Mouse (Mus musculus) stomach, embryonic 14.5 days (tissue): ENCODE measurements around the gene Rdh16f1. TPM values are rescaled to one million over a fixed set of nuclear protein-coding genes. Genes with fewer than 3 reads are reported as not detected.
"Not testable (repeated sequence)": the region's sequence is repeated elsewhere in the genome, so short reads cannot be mapped to it uniquely, and the experiment has no call there.

Source experiments
- ATAC-seq: fragments of 200-750 bp; cut with Nextera tagmentation; 2 replicates; pipeline ENCODE4 v1.8.0; 2017; ENCODE audit warnings: low read depth, moderate TSS enrichment; ENCODE audit not compliant: insufficient number of reproducible peaks, insufficient read depth, low FRiP score
- H3K27ac ChIP-seq: fragments of 300-500 bp; sonication (generic); 2 replicates; pipeline ENCODE4 v1.5.1; 2014; ENCODE audit warnings: mild to moderate bottlenecking, low read length, moderate library complexity, mixed read lengths
- H3K27me3 ChIP-seq: fragments of 300-500 bp; sonication (generic); 2 replicates; pipeline ENCODE4 v1.6.1; 2014; ENCODE audit warnings: low read length, control low read depth, mixed read lengths; ENCODE audit not compliant: control insufficient read depth, insufficient read depth
- H3K36me3 ChIP-seq: fragments of 300-500 bp; sonication (generic); 2 replicates; pipeline ENCODE4 v1.6.1; 2014; ENCODE audit warnings: mild to moderate bottlenecking, control low read depth, low read length, moderate library complexity, mixed read lengths; ENCODE audit not compliant: control insufficient read depth, insufficient read depth
- H3K4me1 ChIP-seq: fragments of 300-500 bp; sonication (generic); 2 replicates; pipeline ENCODE4 v1.6.1; 2014; ENCODE audit warnings: low read length, control low read depth, mixed read lengths; ENCODE audit not compliant: control insufficient read depth, insufficient read depth
- H3K4me2 ChIP-seq: fragments of 300-500 bp; sonication (generic); replicated peaks from 2 replicates; pipeline ENCODE4 v1.6.1; 2014; ENCODE audit warnings: low read depth, low read length, control low read depth
- H3K4me3 ChIP-seq: fragments of 300-500 bp; sonication (generic); 2 replicates; pipeline ENCODE4 v1.5.1; 2014; ENCODE audit warnings: low read depth, low read length, control low read depth
- H3K9ac ChIP-seq: fragments of 300-500 bp; sonication (generic); replicated peaks from 2 replicates; pipeline ENCODE4 v1.6.1; 2014; ENCODE audit warnings: low read depth, mild to moderate bottlenecking, control low read depth, low read length, moderate library complexity, mixed read lengths
- H3K9me3 ChIP-seq: fragments of 300-500 bp; sonication (generic); 2 replicates; pipeline ENCODE4 v1.6.1; 2016; ENCODE audit warnings: low read depth, low read length, control low read depth; ENCODE audit not compliant: control insufficient read depth
- WGBS: fragments of 180-500 bp; shearing (Covaris S2); extraction: QIAGEN DNeasy Blood & Tissue Kit; methylation state at CpG from one replicate; pipeline ENCODE4 v1.1.7; 2014; 5-methylcytosine and 5-hydroxymethylcytosine counted together
- polyA plus RNA-seq: library from polyadenylated mRNA; unstranded; fragments of >200 nt; fragmentation: Nextera tagmentation; extraction: Ambion mirVana; gene quantifications from 2 replicates; pipeline ENCODE4 v1.2.1, GENCODE M21; 2014

Rdh16f1 gene
- polyA plus RNA-seq, 1 experiment from 2014 or later = not detected

DNA sequence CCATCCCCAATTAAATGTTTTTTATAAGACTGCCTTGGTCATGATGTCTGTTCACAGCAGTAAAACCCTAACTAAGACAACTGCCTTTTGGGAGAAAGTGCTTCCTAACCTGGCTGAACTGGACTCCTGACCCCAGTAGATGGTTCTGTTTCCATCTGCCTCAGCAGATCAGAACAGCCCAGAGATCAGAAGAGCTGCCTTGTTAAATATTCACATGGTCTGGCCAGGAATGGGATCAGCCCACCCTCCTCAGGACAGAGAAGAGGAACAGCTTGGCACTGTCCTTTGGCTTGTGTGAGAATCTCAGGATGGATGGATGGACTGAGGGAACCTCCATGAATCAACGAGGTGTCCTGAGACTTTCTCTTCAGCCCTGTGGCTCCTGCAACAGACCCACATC, 39.7 kb downstream of the Rdh16f1 start:
- Histone ChIP-seq H3K4me1 (no peaks in the 10 kb centered on the region), H3K36me3 (no peaks in the 10 kb centered on the region), H3K9ac (no peak overlapping the region), H3K4me2 (no peak overlapping the region), H3K9me3 (no peaks in the 10 kb centered on the region), H3K27ac (no peak overlapping the region), H3K4me3 (no peak overlapping the region), H3K27me3 (no peaks in the 10 kb centered on the region)
- ATAC-seq = no peak
- 70% methylated on average over 1 of the region's 1 CpGs for WGBS

DNA sequence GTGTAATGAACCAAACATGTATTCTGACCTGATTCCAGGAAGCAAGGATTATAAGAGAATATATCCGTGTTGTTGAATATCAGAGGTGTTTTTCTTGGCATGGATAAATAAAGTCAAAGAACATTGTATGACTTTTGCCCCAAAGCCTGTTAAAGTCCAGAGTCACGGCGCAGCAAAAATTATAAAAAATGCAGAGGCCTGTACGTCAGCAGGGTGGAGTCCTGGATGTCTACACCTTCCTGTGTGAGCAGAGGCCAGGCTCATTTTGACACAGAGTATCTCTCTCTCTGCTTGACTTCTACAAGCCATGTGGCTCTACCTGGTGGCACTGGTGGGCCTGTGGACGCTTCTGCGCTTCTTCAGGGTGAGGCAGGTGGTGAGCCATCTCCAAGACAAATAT, 41.3 kb downstream of the Rdh16f1 start, which contains the start of gene Rdh16:
Gene Rdh16, plus strand, starts transcription at position 262 of the 400 bp plus-strand sequence.
- 85% methylated on average over 6 of the region's 6 CpGs for WGBS
- Histone ChIP-seq H3K27me3 (no peaks in the 10 kb centered on the region), H3K4me3 (no peak within 1 kb of the TSS), H3K27ac (no peak within 1 kb of the TSS), H3K4me2 (no peak within 1 kb of the TSS), H3K9me3 (no peaks in the 10 kb centered on the region), H3K36me3 (no peaks in the 10 kb centered on the region), H3K9ac (no peak within 1 kb of the TSS), H3K4me1 (no peaks in the 10 kb centered on the region)
- no peak for ATAC-seq

DNA sequence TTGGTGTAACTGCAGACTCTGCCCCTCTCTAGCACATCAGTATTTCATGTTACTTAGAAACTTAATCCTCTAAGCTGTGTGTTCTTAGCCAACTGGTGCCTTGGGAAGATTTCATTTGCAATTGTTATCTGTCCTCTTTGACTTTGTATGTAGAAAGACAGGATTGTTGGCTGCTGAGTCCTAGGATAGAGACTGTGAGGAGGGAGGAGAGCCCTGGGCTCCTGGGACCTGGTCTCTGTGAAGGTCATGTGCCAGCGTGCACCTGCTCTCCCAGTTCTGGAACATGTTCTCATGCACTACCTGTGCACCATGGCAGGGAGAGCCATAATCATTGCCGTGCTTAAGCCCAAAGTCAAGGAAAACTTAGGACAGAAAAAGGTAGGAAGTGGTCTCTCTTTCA, 42.0 kb downstream of the Rdh16f1 start:
- no peaks in the 10 kb centered on the region for H3K36me3 ChIP-seq
- ATAC-seq = no peak
- H3K9me3 ChIP-seq = no peaks in the 10 kb centered on the region
- no peak overlapping the region for H3K4me3 ChIP-seq
- no peak overlapping the region for H3K27ac ChIP-seq
- H3K4me2 ChIP-seq = no peak overlapping the region
- no peaks in the 10 kb centered on the region for H3K4me1 ChIP-seq
- H3K9ac ChIP-seq = no peak overlapping the region
- 90% methylated on average over 2 of the region's 2 CpGs for WGBS
- H3K27me3 ChIP-seq = no peaks in the 10 kb centered on the region

DNA sequence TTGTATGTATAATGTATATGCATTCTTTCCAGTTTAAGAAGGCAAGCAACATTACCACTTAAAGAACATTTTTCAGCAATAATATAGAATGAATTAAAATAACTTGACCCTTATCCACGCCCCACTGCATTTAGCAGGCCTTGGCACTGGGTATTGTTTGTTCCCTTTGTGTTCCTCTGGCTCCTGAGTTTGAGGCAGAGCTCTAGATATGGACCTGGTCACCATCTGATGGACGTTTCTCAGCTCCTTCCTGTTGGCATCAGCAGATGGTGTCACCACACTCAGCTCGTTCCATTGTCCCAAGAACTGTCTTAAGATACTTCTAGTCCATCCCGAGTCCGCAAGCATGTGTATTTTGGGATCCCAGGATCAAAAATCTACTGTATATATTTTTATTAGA, 42.6 kb downstream of the Rdh16f1 start:
- no peak for ATAC-seq
- Histone ChIP-seq H3K9me3 (no peaks in the 10 kb centered on the region), H3K27ac (no peak overlapping the region), H3K27me3 (no peaks in the 10 kb centered on the region), H3K9ac (no peak overlapping the region), H3K36me3 (no peaks in the 10 kb centered on the region), H3K4me2 (no peak overlapping the region), H3K4me3 (no peak overlapping the region), H3K4me1 (no peaks in the 10 kb centered on the region)
- 75% methylated on average over 5 of the region's 5 CpGs for WGBS

DNA sequence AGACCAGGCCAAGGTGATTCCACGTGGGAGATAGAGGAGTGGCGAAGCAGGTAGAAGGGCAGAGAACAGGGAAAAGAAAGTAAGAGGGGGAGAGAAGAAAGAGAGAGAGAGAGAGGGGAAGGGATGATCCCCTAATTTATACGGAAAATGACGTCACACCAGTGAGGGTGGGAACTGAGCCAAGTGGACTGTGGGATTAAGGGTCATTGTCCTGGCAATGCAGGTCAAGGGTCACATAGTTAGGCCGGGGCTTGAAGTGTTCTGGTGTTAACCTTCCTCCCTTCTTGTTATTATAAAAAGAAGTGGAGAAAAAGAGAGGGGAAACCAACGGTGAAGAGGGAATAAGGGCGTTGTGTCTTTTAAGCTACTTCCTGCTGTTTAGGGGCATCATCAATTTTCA, 44.8 kb downstream of the Rdh16f1 start:
- 66% methylated on average over 7 of the region's 7 CpGs for WGBS
- no peaks in the 10 kb centered on the region for H3K4me1 ChIP-seq
- no peaks in the 10 kb centered on the region for H3K36me3 ChIP-seq
- ATAC-seq = no peak
- no peak overlapping the region for H3K4me2 ChIP-seq
- H3K9me3 ChIP-seq = no peaks in the 10 kb centered on the region
- H3K4me3 ChIP-seq = no peak overlapping the region
- no peak overlapping the region for H3K9ac ChIP-seq
- no peak overlapping the region for H3K27ac ChIP-seq
- no peaks in the 10 kb centered on the region for H3K27me3 ChIP-seq

DNA sequence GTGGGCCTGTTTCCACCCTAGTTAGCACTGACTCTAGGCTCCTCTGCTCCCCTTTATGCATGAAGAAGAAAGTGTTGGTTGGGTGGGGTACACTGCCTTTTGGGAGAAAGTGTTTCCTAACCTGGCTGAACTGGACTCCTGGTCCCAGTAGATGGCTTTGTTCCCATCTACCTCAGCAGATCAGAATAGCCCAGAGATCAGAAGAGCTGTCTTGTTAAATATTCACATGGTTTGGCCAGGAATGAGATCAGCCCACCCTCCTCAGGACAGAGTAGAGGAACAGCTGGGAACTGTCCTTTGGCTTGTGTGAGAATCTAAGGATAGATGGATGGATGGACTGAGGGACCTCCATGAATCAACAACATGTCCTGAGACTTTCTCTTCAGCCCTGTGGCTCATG, 56.3 kb downstream of the Rdh16f1 start:
- H3K4me1 ChIP-seq = no peaks in the 10 kb centered on the region
- no peak overlapping the region for H3K4me2 ChIP-seq
- no peaks in the 10 kb centered on the region for H3K36me3 ChIP-seq
- H3K9ac ChIP-seq = no peak overlapping the region
- 0 out of 2 replicates have a peak, but pooled peaks cover 2% of the 10 kb centered on the region for H3K9me3 ChIP-seq
- no peak for ATAC-seq
- H3K27ac ChIP-seq = no peak overlapping the region
- no peaks in the 10 kb centered on the region for H3K27me3 ChIP-seq
- no peak overlapping the region for H3K4me3 ChIP-seq

DNA sequence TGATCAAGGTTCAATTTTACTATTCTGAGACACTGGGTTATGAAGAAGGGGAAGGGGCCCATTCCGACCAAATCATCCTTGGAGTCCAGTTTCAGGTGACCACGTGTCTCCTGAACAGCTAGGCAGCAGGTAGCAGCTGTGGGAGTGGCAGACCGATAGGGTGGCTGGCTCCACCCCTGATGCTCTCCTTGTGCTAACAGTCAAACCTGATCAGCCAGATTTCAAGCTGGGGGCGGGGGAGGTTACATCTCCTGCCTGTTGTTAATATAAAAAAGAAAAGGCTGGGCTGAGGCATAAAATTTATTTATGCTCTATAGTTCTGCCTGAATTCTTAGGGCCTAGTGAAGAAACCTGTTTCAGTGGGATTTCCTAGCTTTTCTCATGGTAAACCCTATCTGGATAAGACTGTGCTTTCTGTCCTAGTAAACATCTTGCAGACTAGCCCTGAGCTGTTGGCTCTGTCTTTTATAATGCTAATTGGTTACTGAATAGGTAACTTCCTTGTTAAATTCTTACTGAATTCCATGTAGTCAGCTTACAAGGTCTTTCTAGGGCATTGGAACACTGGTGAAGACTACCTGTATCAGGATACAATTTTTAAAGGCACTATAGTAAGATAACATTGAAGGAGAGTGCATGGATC, 57.8 kb downstream of the Rdh16f1 start:
- WGBS = 60% methylated on average over 4 of the region's 4 CpGs
- not testable (repeated sequence) for H3K9me3 ChIP-seq, H3K4me3 ChIP-seq, ATAC-seq, H3K27ac ChIP-seq, H3K9ac ChIP-seq, H3K36me3 ChIP-seq, H3K4me1 ChIP-seq, H3K4me2 ChIP-seq, H3K27me3 ChIP-seq

DNA sequence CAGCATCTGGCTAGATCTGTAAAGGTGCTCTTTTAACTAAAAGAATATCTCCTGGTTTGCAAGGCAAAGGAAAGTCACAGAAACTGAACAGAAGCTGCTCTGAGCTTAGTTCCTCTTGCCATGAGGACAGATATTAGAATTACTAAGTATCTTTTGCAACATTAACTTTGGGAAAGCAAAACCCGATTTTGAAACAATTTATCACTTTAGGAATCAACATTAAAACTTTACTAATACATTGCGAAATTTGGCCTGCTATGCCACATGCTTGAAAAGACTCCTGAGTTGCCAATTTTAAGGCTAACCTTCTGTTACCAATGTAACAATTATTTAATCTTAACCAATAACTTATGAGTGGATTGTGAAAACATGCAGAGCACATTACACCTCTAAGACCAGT, 62.2 kb downstream of the Rdh16f1 start:
- H3K9ac ChIP-seq, H3K9me3 ChIP-seq, H3K4me2 ChIP-seq, H3K27me3 ChIP-seq, H3K36me3 ChIP-seq, H3K4me1 ChIP-seq, ATAC-seq, H3K4me3 ChIP-seq, H3K27ac ChIP-seq: not testable (repeated sequence)
- 82% methylated on average over 2 of the region's 2 CpGs for WGBS

DNA sequence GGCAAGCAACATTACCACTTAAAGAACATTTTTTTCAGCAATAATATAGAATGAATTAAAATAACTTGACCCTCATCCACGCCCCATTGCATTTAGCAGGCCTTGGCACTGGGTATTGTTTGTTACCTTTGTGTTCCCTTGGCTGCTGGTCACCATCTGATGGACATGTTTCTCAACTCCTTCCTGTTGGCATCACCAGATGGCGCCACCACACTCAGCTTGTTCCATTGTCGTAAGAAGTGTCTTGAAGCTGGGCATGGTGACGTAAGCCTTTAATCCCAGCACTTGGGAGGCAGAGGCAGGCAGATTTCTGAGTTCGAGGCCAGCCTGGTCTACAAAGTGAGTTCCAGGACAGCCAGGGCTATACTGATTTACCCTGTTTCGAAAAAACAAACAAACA, 65.8 kb downstream of the Rdh16f1 start:
- H3K4me1 ChIP-seq = no peaks in the 10 kb centered on the region
- H3K4me3 ChIP-seq = no peak overlapping the region
- no peak for ATAC-seq
- H3K4me2 ChIP-seq = no peak overlapping the region
- H3K9ac ChIP-seq = no peak overlapping the region
- no peaks in the 10 kb centered on the region for H3K27me3 ChIP-seq
- no peaks in the 10 kb centered on the region for H3K36me3 ChIP-seq
- no peak overlapping the region for H3K27ac ChIP-seq
- WGBS = 77% methylated on average over 6 of the region's 6 CpGs
- H3K9me3 ChIP-seq = no peaks in the 10 kb centered on the region
